Mouse (Mus musculus): Measurements from ENCODE around the gene March8. TPM values are rescaled to one million over a fixed set of nuclear protein-coding genes. Genes with fewer than 3 reads are reported as not detected.
A peak's percentile ranks its signal among the peaks of the same experiment; 100 is the strongest.

The March8 gene
- polyA plus RNA-seq (2015; fragmentation: Nextera tagmentation; extraction: Ambion mirVana), result 29.4 and 31.5 TPM in 2 replicates

GRCm38 (mm10) chr6:116337835-116338501 is at the start of gene March8:
Gene March8, plus strand, starts transcription at chr6:116338024.
- Histone ChIP-seq H3K36me3 (ENCODE audit: control insufficient read depth, insufficient read depth) (no peaks in the 10 kb centered on the region), H3K9me3 (ENCODE audit: control insufficient read depth) (no peaks in the 10 kb centered on the region), H3K27ac (ENCODE audit: low read depth, low read length) (peak within 1 kb of the TSS; percentile 90), H3K9ac (ENCODE audit: low read depth, low read length) (peak within 1 kb of the TSS; percentile 86), H3K4me3 (ENCODE audit: low read depth, low read length) (peak within 1 kb of the TSS; percentile 98), H3K4me1 (replicated peaks; ENCODE audit: control insufficient read depth, insufficient read depth, low read length) (0 out of 2 replicates have a peak, but pooled peaks cover 2% of the 10 kb centered on the region), H3K4me2 (replicated peaks; ENCODE audit: low read depth) (peak within 1 kb of the TSS; percentile 80), H3K27me3 (replicated peaks; ENCODE audit: control insufficient read depth, insufficient read depth, low read length) (no peaks in the 10 kb centered on the region)
- 1% methylated on average over 74 of the region's 75 CpGs for WGBS
- peak; percentile 99 for ATAC-seq
- 0 out of 2 replicates have a peak, but pooled peaks have one; percentile 19 for TF ChIP-seq CTCF (IDR thresholded peaks at IDR 0.05; ENCODE audit: low read depth)

- Histone ChIP-seq H3K27ac (ENCODE audit: low read depth, low read length) (no peak overlapping the region), H3K4me2 (replicated peaks; ENCODE audit: low read depth) (no peak overlapping the region), H3K27me3 (replicated peaks; ENCODE audit: control insufficient read depth, insufficient read depth, low read length) (no peaks in the 10 kb centered on the region), H3K9me3 (ENCODE audit: control insufficient read depth) (no peaks in the 10 kb centered on the region), H3K36me3 (ENCODE audit: control insufficient read depth, insufficient read depth) (no peaks in the 10 kb centered on the region), H3K9ac (ENCODE audit: low read depth, low read length) (no peak overlapping the region), H3K4me1 (replicated peaks; ENCODE audit: control insufficient read depth, insufficient read depth, low read length) (no peaks in the 10 kb centered on the region), H3K4me3 (ENCODE audit: low read depth, low read length) (no peak overlapping the region)
- 70% methylated on average over 2 of the region's 2 CpGs for whole genome bisulfite sequencing
- ATAC-seq, result no peak
- TF ChIP-seq CTCF (IDR thresholded peaks at IDR 0.05; ENCODE audit: low read depth), result no peak
Observed at GRCm38 (mm10) chr6:116311411-116311810, 26.4 kb upstream of the March8 start.

- TF ChIP-seq CTCF (IDR thresholded peaks at IDR 0.05; ENCODE audit: low read depth), result no peak
- no peak for ATAC-seq
Observed at GRCm38 (mm10) chr6:116319259-116319658, 18.6 kb upstream of the March8 start.

GRCm38 (mm10) chr6:116326641-116327040 is 11.2 kb upstream of the March8 start:
- Histone ChIP-seq H3K27ac (ENCODE audit: low read depth, low read length) (no peak overlapping the region), H3K9me3 (ENCODE audit: control insufficient read depth) (no peaks in the 10 kb centered on the region), H3K27me3 (replicated peaks; ENCODE audit: control insufficient read depth, insufficient read depth, low read length) (no peaks in the 10 kb centered on the region), H3K4me1 (replicated peaks; ENCODE audit: control insufficient read depth, insufficient read depth, low read length) (no peaks in the 10 kb centered on the region), H3K4me3 (ENCODE audit: low read depth, low read length) (no peak overlapping the region), H3K9ac (ENCODE audit: low read depth, low read length) (no peak overlapping the region), H3K4me2 (replicated peaks; ENCODE audit: low read depth) (no peak overlapping the region), H3K36me3 (ENCODE audit: control insufficient read depth, insufficient read depth) (no peaks in the 10 kb centered on the region)
- no peak for ATAC-seq
- WGBS, result 51% methylated on average over 3 of the region's 3 CpGs
- TF ChIP-seq CTCF (IDR thresholded peaks at IDR 0.05; ENCODE audit: low read depth), result no peak

More at GRCm38 (mm10) chr6:116319259-116319658, 18.6 kb upstream of the March8 start:
- no peaks in the 10 kb centered on the region for H3K27me3 ChIP-seq (replicated peaks; ENCODE audit: control insufficient read depth, insufficient read depth, low read length)
- no peaks in the 10 kb centered on the region for H3K4me1 ChIP-seq (replicated peaks; ENCODE audit: control insufficient read depth, insufficient read depth, low read length)
- no peaks in the 10 kb centered on the region for H3K9me3 ChIP-seq (ENCODE audit: control insufficient read depth)
- 80% methylated on average over 3 of the region's 3 CpGs for WGBS
- no peak overlapping the region for H3K9ac ChIP-seq (ENCODE audit: low read depth, low read length)
- no peak overlapping the region for H3K27ac ChIP-seq (ENCODE audit: low read depth, low read length)
- no peak overlapping the region for H3K4me2 ChIP-seq (replicated peaks; ENCODE audit: low read depth)
- H3K4me3 ChIP-seq (ENCODE audit: low read depth, low read length), result no peak overlapping the region
- no peaks in the 10 kb centered on the region for H3K36me3 ChIP-seq (ENCODE audit: control insufficient read depth, insufficient read depth)

GRCm38 (mm10) chr6:116331396-116331795 is 6.4 kb upstream of the March8 start:
- no peak overlapping the region for H3K4me3 ChIP-seq (ENCODE audit: low read depth, low read length)
- no peaks in the 10 kb centered on the region for H3K9me3 ChIP-seq (ENCODE audit: control insufficient read depth)
- 88% methylated on average over 2 of the region's 2 CpGs for WGBS
- no peaks in the 10 kb centered on the region for H3K36me3 ChIP-seq (ENCODE audit: control insufficient read depth, insufficient read depth)
- no peak for ATAC-seq
- no peaks in the 10 kb centered on the region for H3K4me1 ChIP-seq (replicated peaks; ENCODE audit: control insufficient read depth, insufficient read depth, low read length)
- H3K27ac ChIP-seq (ENCODE audit: low read depth, low read length), result no peak overlapping the region
- no peaks in the 10 kb centered on the region for H3K27me3 ChIP-seq (replicated peaks; ENCODE audit: control insufficient read depth, insufficient read depth, low read length)
- no peak for TF ChIP-seq CTCF (IDR thresholded peaks at IDR 0.05; ENCODE audit: low read depth)
- H3K4me2 ChIP-seq (replicated peaks; ENCODE audit: low read depth), result no peak overlapping the region
- no peak overlapping the region for H3K9ac ChIP-seq (ENCODE audit: low read depth, low read length)

- ATAC-seq, result no peak; the same call in 1 of the 2 replicates
- H3K4me1 ChIP-seq (replicated peaks; ENCODE audit: control insufficient read depth, insufficient read depth, low read length), result 0 out of 2 replicates have a peak, but pooled peaks cover 2% of the 10 kb centered on the region
- H3K9me3 ChIP-seq (ENCODE audit: control insufficient read depth), result no peaks in the 10 kb centered on the region
- H3K36me3 ChIP-seq (ENCODE audit: control insufficient read depth, insufficient read depth), result no peaks in the 10 kb centered on the region
- peak overlapping the region; percentile 86; the same call in 1 of the 2 replicates for H3K9ac ChIP-seq (ENCODE audit: low read depth, low read length)
- 0 out of 2 replicates have a peak overlapping the region, but pooled peaks have one; percentile 90 for H3K27ac ChIP-seq (ENCODE audit: low read depth, low read length)
- H3K27me3 ChIP-seq (replicated peaks; ENCODE audit: control insufficient read depth, insufficient read depth, low read length), result no peaks in the 10 kb centered on the region
- no peak for TF ChIP-seq CTCF (IDR thresholded peaks at IDR 0.05; ENCODE audit: low read depth)
- peak overlapping the region; percentile 80 for H3K4me2 ChIP-seq (replicated peaks; ENCODE audit: low read depth)
- WGBS, result 1% methylated on average over 7 of the region's 7 CpGs
- H3K4me3 ChIP-seq (ENCODE audit: low read depth, low read length), result peak overlapping the region; percentile 98
Observed at GRCm38 (mm10) chr6:116337466-116337834, 374 bp upstream of the March8 start.
